Mouse (Mus musculus) brain, embryonic 18.5 days (tissue): ENCODE measurements at regions not wholly inside any gene's neighbourhood (a gene's known extent, or its start where the extent isn't known, plus 50 kb on each side); places are given as distances from the start of the nearest gene placed in this dataset.

Source experiments
- DNase-seq: peaks from one replicate; pipeline ENCODE4 v3.0.0-alpha.2; 2012; ENCODE audit warnings: low read depth, low spot score

- DNase-seq = no peak
These were observed 138.1 kb downstream of the Fgf9 start for GRCm38 (mm10) chr14:58208401-58208800.

DNA sequence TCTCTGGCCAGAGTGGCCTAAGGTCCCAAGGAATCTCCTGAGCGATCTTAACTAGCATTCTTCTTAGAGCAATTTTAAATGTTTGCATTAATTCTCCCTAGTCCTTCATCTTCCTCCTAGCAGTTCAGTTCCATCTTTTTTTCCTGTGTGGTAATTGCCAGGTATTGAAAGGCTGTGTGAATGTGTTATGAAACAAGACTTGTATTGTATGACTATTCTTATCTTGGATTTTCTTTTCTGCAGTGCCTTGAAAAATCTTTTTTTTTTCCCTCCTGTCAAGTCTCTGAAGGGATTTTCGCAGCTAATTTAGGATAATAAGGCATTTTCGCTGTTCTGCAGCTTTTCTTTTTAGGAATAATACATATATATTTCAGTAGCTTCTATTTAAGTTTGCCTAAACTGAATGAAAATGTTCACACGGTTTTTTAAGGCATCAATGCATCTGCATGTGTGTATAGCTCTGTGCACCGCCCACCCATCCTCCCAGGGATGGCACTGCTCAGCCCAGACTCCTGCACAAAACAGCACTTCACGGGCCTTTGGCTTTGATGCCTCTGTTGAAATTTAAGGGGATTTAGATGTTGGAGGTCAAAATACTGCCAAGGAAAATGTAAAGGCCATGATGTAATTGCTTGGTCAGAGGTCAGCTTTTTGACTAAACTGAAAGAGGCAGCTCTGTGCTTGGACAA is 132.4 kb downstream of the Fgf9 start:
- DNase-seq = peak; percentile 12

DNA sequence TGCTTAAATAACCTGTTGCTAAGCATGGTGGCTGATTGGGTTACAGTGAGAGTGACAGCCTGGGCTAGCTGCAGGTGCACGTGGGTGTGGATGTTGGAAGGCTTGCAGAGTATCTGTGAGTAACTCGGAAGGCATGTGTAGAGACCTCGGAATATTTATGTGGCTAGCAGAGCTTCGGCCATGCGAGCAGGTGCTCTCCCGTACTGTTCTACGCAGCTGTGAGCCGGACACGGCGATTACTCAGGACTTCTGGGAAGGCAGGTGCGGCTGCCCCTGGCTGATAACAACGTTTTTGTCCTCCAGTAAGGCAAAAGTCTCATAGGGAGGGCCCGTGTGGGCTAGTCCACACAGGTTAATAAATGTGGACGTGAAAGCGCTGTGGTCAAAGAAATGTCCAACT is 119.6 kb downstream of the Fgf9 start:
- DNase-seq = no peak

DNA sequence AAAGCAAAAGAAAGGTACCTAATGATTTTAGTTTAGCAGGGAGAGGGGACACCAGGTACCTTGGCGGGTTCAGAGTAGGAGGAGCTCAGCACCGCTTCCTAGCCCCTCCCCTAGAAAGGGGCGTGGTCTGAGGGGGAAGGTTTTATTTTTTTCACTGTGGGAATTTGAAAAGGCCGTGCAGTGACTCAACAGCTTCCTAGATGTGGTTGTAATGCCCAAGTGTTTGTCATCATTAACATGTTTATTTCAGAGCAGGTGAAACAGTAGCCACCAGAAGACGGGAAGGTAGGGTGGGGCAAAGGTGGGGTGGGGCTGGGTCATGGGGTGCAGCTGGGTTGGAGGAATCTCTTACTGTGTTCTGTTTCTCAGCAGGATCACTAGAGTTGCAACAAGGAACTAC is 112.5 kb downstream of the Fgf9 start:
- no peak for DNase-seq

- no peak for DNase-seq
These were observed 110.4 kb downstream of the Fgf9 start for GRCm38 (mm10) chr14:58180724-58181123.

DNA sequence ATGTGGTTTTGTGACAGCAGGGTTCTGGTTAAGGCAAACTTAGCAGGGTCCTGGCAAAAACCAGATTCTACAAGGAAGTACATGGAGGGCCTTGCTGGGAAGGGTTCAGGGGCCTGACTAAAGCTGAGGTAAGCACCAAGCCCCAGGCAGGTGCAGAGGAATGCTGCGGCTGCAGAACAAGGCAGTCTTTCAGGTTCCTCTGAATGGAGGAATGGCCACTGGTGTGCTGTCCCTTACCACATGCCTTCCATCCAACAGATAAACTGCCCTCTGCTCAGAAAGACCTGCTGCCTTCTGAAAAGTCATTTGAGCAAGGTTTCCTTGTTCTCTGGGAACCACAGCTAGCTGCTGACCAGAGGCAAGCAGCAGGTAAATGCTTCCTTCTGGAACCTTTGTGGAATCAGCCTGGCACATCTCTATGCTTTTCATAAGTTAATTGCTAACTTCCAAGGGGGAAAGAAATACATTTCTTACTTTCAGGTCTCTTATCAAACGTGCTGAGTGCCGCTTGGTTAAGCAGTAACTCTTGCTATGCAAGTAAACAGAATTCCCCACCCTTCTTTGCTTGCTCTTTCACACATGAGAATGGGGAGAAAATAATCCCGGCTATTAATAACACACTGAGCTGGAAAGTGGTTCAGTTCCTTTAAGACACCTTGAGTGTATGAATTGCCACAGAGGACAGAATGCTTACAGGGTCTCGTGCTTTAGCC is 105.5 kb downstream of the Fgf9 start:
- no peak for DNase-seq

GRCm38 (mm10) chr14:58174512-58174911 is 104.2 kb downstream of the Fgf9 start:
- no peak for DNase-seq

- DNase-seq = no peak
These were observed 98.6 kb downstream of the Fgf9 start for GRCm38 (mm10) chr14:58168920-58169319.
